Mouse (Mus musculus) urinary bladder, adult 2 months (tissue): Measurements from ENCODE around the gene Ptpn1. TPM values are rescaled to one million over a fixed set of nuclear protein-coding genes. Genes with fewer than 3 reads are reported as not detected.

Source experiments
- DNase-seq: peaks from one replicate; pipeline ENCODE4 v3.0.0; 2022; ENCODE audit warnings: low spot score
- polyA plus RNA-seq: library from polyadenylated mRNA; depleted of rRNA; stranded (reverse); fragments of >200 nt; gene quantifications from 2 replicates; pipeline ENCODE4 v1.2.3, GENCODE M21; 2012

The Ptpn1 gene
- polyA plus RNA-seq, 1 experiment, result 34.5 TPM

DNA sequence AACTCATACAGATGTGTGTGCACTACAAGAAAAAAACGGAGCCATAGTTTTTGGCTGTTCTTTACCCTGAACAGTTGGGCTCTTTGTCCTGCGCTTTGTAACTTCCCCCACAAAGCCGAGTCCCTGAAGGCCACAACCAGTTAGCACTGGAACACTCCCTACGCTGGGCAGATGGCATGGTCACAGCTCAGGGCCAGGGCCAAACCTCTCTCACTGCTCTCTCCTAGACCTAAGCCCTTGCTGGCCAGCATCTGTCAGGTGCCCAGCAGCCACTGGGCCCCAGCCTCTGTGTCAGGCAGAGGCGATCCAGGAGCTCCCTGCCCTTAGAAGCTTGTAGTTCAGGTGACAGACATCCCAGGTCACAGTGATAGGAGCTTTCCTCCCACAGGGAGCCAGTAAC is 13.6 kb downstream of the Ptpn1 start:
- no peak for DNase-seq

DNA sequence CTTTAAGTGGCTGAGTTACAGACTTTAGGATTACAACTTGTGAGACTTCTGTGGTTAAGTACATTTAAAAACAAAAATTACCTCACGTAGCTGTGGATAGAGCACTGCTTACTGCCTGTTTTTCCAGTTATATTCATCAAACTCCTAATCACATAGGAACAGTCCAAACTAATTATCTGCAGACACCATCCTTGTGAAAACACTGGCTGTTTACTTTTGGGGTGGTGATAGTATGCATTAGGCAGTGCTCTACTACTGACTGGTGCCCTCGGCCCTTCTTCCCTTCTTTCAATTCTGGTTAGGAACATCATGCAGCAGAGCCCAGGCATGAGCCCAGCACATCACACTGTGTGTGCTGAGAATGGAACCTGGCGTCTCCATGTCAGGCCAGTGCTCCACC is 15.4 kb downstream of the Ptpn1 start:
- no peak for DNase-seq

DNA sequence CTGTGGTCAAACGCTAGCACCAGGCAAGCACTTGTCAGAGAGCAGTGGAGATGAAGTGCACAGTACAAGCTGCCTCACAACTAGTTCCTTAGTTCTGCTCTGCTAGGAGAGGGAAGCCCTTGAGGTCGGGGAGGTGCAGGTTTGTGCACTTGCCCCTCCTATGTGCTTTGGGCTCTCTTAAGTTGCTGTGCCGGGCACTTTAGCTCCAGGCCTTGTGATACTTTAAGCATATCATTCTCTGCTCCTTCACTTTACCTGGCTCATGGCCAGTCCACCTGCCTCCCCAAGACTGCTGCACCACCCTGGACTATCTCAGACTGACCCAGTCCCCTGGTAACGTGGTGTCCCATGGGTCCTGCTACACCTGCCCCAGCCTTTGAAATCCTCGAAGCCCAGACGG is 16.2 kb downstream of the Ptpn1 start:
- DNase-seq, result no peak

DNA sequence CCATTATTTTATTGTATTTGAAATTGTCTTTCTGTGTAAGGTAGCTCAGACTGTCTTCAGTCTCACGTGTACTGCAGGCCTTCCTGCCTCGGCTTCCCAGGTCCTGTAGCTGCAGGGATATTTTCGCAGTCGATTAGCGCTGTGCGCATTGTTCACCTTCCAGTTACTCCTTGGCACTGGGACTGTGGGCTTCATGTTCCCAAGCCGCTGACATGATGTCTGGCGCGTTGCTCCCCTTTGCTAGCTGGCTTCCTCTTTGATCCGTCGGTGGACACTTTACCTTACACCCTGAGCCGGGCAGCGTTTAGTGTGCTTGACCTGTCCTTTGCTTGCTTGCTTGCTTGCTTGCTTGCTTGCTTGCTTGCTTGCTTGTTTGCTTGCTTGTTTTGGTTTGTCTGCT is 16.7 kb downstream of the Ptpn1 start:
- DNase-seq, result no peak

DNA sequence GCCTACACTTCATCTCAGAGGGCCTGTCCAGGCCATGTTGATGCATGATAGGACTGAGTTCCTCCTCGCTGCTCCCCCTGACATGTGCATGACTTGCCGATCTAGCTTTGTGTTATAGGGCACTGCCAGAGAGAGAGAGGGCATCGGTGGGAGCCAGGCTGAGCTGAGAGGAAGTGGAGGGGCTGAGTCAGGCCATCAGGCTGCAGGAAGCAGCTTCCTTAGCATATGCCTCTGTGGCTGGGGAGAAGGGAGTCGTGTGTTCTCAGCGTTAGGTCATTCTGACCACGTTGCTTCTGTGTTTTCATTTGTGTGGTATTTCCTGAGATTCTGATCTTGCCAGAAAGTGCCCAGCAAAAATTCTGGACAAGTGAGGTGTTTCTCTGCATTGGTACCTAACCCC is 17.4 kb downstream of the Ptpn1 start:
- no peak for DNase-seq

DNA sequence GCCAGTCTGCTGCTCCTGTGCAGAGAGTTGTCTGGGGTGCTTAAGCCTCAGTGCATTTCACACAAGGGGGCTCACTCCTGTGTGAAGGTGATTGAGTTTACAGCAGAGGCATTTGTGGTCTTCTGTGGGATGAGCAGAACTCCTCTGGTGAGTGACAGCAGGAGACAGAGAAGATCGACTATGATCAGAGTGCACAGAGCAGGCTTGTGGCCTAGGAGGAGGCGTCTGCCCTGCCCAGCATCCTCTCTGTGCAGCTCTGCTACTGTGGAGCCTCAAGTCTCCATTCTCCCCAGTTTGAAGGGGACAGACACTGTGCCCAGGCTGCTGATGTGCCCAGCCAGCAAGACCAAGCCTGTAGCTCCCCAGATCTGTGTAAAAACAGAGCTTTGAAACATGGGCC is 18.0 kb downstream of the Ptpn1 start:
- DNase-seq, result no peak

DNA sequence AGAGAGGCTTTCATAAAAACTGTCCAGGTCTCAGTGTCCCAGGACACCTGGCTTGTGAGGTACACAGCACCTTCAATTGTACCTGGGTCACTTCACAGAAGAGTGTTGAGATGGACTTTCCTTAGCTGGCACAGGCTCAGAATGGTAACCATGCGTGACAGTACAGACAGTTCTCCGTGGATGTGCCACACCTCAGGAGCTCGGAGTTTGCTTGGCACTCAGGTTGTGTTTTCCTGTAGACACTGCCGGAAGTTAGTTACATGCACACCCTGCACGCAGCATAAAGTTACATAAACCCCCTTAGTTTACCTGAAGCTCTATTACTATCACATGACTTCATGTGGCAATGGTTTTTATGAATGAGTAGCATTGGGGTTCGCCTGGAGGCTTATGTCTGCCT is 18.8 kb downstream of the Ptpn1 start:
- no peak for DNase-seq

DNA sequence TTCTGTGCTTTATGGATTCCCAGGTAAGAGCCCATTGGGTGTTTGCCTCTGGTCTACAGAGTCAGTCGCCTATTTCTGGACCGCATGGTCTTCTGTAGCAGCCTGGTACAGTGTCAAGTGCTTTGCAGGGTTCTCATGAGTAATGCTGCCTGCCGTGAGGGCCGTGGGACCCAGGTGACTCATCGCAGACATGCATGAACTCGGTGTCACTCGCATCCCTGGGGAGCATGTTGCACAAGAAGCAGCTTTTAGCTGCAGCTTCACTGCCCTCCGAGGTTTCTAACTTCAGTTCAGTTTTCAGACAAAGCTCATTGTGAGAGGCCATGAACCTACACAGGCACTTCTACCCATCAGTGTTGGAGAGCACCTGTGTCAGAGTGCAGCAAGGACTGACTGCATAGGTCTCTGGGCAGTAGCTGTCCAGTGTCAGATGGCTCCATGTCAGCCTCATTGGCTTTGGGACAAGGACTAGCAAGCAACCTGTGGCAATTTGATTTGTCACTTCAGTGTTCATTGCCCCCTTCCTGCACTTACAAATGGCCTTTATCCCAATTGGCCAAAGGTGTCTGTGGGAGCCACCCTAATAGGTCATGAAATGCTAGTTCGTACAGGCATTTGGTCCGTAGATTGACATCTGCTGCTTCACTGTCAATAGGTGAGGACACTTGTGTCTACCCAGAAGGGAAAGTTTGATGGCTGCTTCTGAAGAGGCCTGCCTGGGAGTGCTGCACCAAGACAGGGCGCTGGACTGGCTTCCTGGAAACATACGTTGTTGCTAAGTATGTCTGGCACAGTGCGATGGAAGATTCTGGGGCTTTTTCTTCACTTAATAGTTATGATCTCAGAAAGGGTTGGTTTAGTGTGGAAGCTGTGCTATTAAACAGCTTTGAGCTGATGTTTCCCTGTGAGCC is 19.7 kb downstream of the Ptpn1 start:
- no peak for DNase-seq

DNA sequence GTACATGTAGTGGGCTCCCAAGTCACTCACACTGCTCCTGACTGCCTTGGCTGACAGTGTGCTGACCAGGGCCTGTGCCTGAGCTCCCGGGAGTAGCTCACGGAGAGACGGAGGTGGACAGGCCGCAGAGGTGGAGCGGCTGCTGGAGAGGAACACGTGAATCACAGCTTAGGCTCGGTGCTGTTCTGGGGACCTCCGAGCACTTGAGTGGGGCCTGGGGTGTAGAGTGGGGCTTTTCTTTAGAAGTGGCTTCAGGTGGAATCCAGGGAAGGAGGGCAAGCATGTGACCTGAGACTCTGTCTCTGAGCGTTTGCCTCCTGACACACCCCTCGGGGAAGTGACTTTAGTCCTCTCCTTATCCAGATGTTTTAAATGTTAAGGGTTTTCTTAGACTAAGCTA is 22.0 kb downstream of the Ptpn1 start:
- DNase-seq, result no peak

DNA sequence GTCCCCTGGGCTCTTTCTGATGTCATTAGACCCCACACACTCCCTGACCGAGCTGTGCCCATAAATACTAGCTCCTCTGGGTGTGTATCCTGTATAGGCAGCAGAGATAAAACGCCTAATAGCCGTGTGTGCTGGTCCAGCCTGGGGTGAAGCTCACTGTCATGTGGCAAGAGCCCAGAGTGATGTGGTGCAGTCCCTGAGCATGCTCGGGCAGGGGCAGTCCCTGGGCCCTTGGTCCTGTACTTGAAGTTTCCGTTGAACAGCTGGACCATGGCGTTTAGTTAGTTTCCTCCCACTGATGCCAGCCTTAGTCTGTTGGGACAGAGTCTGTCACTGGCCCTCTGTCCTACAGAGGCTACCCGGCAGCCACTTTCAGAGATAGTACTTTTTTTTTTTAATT is 23.1 kb downstream of the Ptpn1 start:
- no peak for DNase-seq

DNA sequence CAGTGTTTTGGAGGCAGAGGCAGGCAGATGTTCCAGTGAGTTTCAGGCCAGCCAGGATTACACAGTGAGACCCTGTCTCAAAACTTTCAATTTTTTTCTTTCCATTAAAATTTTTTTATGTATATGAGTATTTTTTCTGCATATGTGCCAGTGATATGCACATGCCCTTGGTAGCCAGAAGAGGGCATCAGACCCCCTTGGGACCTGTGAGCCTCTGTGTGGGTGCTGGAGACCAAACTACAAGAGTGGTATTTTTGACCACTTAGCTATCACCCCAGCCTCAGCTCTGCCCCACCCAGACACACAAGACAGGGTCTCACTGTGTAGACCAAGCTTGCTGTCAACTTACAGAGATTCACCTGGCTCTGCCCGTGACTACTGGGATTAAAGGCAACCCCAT is 25.7 kb downstream of the Ptpn1 start:
- DNase-seq, result no peak

DNA sequence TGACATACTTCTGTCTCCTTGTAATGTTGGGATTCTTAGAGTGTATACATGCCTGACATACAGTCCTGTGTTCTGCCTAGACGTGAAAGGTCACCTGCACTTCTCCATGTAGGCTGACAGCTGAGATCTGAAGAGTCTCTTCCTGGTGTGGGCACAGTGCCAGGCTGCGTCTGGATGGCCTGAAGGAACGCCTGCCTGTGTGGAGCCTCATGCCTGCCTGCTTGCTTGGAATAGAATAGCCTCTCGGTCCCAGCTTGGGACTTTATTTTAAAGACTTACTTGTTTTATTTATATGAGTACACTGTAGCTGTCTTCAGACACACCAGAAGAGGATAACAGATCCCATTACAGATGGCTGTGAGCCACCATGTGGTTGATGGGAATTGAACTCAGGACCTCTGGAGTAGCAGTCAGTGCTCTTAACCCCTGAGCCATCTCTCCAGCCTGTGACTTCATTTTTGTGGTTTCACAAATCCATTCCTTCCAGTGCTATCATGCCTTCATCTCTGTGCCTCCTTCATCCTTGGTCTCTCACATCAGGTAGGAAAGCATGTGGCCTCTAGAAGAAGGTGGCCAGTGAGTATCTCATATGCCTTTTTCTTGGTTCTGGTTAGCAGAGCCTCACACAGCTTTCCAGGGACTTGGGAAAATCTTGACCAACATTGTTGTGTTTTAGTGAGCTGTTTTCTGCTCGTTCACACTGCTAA is 26.4 kb downstream of the Ptpn1 start:
- DNase-seq, result no peak

DNA sequence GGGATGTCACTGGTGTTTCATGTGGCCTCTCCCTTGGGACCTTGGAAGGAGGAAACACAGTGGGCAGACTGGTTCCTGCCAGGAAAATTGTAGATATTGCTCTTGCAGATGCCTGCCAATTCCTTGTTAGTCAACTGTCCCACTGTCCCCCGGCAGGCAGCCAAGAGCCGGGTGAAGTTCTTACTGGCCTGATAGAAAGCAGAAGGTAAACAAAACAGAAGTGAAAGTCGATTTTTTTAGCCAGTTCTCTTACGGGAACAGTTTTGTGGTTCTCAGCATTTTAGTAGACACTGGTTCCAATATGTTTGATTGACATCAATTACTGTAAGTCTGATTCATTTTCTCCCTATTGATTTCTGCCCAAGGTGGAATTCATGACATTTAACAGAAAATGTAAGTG is 27.0 kb downstream of the Ptpn1 start:
- DNase-seq, result no peak

DNA sequence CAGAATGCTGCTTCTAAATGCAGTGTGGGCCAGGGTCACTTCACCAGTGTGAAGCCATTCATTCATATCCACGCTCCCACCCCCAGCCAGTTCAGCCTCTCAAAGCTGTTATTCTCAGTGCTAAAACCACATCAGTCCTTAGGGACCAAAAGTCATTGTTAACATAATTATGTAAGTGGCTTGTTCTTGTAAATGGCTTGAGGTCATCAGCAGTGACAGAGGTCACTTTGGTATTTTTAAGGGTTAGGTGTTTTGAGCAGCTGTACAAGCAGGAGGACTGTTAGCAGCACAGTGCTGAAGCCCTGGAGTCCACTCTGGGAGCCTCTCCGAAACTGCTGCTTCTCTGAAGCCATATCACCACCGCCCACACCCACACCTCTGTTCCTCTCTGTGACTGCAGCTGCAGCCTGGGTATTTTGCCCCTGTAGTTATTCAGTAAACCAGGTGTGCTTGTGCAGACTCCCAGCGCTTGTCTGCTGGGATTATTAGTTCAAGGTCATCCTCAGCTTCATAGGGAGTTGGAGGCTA is 27.6 kb downstream of the Ptpn1 start:
- no peak for DNase-seq

DNA sequence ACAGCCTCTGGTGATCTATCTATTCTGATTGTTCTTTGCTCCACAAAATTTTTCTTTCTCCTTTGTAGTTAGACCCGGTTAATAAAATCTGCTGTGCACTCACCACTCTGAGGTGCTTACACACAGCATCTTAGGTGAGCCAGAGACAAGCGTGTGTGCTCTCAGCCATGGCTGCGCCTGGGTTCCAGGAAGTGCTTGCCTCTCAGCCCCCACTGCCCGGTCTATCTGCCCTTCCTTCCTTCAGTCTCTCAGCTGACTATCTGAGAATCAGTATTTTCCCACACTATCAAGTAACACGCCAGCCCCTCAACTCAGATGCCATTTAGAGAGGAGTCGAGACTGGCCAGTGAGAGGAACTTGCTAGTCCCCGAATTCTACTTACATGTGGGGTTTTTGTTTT is 28.1 kb downstream of the Ptpn1 start:
- DNase-seq, result no peak

DNA sequence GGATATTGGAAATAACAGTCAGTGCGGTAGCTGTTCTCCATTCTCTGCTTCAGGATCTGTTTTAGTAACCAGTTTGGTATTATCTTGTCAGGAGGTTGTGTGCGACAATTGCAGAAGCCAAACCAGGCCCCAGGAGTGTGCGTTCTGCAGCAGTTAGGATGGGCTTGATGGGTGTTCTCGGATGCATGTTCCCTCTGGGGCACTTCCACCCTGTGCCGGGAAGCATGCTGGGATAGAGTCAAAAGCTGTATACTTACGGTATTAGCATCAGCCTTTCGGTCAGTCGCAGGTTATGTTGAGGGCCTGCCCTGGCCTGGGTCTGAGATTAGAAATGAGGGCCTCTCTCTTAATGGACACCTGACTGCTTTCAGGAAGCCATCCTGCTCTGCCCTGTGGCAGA is 28.7 kb downstream of the Ptpn1 start:
- no peak for DNase-seq

DNA sequence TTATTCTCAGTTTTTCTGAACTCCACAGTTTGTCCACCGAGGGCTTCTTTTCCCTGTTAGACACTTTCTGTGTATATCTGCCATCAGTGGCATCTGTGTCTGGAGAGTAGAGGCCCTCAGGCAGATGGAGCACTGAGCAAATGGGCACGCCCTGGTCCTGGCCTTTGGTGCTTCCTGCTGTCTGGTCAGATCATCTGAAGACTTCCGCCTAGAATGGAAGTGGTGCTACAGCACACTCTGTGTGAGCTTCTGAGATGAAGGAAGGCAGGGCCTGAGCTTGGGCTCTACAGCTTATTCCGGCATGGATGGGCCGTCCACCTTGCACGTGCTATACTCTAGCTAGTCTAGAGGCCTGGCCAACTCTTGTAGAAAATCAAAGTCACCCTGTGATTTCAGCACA is 30.5 kb downstream of the Ptpn1 start:
- DNase-seq, result no peak

DNA sequence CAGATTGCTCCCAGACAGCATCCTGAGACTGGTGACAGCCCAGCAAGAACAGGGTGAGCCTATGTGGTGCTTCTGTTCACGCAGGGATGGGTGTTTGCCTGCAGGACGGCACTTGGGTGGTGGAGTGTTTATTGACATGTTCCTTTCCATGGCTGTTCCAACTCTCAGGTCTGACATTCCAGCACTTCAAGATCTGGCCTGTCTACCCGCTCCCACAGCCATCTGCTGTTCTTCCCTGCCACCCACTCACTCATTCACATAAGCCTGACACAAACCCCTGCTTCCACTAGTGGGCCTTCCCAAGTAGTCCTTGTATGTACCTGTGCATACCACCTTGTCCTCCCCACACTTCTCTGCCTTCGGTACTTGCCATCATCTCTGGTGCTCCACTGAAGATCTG is 31.3 kb downstream of the Ptpn1 start:
- DNase-seq, result no peak

DNA sequence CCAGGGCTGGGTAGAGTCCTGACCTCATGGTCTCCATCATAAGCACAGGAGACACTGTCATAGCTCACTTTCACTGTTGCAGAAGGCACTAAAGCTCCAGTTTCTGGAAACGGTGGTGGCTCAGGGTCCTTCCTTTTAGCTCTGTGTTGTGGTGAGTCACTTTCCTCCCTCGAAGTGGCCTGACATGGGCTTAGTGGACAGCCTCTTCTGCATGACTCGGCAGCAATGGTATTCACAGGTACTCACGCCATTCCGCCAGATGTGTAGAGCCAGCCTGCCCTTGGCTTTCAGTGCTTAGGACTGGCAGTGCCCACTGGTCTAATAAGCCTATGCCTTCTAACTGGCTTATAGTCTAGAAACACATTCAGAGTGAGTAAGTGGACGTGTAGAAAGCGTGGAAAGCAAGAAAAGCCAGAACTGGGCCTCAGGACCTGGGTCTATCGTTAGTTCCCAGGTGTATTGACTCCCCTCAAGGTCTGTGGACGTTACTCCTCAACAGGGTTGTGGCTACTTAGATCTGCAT is 32.0 kb downstream of the Ptpn1 start:
- no peak for DNase-seq

DNA sequence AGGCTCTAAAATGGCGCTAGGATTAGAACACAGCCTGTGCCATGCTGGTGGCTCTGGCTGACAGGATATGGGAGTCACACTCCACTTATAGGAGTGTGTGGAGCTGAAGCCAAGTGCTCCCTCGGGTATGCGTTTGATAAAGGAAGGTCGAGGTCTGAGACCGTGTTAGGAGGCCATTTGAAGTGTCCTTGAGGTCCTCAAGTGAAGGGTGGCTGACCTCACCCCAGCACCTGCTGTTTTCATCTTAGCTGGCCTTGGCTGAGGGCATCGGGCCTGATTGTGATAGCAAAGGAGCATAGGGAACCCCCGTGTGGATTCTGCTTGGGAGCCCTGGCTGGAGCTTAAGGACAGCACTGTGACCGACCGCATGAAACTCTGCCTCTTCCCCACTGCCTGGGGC is 32.5 kb downstream of the Ptpn1 start:
- no peak for DNase-seq

DNA sequence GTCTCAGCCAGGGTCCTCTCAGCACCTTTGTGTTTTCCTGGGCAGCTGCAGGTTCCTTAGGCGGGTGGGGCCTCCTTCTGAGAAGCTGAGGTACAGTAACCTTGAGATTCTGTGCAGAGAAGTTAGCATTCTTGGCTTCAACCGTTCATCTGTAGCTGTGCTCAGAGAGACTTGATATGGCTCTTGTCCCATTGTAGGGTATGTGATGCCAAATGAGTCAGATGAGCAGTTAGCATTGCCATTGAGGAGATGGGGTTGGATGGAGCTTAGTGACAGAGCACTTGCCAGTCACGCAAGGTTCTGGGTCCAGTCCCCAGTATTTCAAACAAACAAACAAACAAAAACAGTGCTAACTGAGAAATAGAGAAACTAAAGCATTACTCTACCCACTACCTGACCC is 34.1 kb downstream of the Ptpn1 start:
- no peak for DNase-seq

DNA sequence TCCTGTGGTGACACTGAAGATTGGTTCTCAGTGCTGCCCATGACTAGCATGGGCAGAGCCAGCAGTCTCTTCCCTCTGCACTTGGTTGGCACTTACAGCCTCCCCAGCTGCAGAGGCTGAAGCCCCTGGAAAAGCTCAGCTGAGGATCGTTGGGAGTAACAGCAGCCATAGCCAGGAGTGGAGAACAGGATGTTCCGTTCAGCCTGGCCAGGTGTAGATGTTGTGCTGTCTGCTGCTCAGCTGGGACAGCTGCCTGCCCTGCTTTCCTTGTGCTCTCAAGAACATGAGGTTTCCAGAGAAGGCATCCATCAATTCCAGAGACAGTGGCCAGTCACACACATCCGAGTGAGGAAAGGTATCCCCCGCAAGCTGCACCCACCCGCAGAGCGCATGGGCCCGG is 36.6 kb downstream of the Ptpn1 start:
- DNase-seq, result no peak
